Mouse (Mus musculus): ENCODE results near the gene Tmem100.
A peak's percentile ranks its signal among the peaks of the same experiment; 100 is the strongest.

Gene Tmem100

GRCm38 (mm10) chr11:90057070-90057469, 26.9 kb downstream of the Tmem100 start:
- DNase-seq (ENCODE audit: low read depth, low spot score): peak; percentile 25

GRCm38 (mm10) chr11:90059241-90059640, 29.1 kb downstream of the Tmem100 start:
- no peak for DNase-seq (ENCODE audit: low read depth, low spot score)

GRCm38 (mm10) chr11:90062657-90063056, 32.5 kb downstream of the Tmem100 start:
- DNase-seq (ENCODE audit: low read depth, low spot score): peak; percentile 24

GRCm38 (mm10) chr11:90066405-90067250, 36.5 kb downstream of the Tmem100 start:
- peak; percentile 13 for DNase-seq (ENCODE audit: low read depth, low spot score)

GRCm38 (mm10) chr11:90071747-90072146, 41.6 kb downstream of the Tmem100 start:
- DNase-seq (ENCODE audit: low read depth, low spot score): peak; percentile 19

- no peak for DNase-seq (ENCODE audit: low read depth, low spot score)
Measured at GRCm38 (mm10) chr11:90073201-90073600, 43.1 kb downstream of the Tmem100 start.

GRCm38 (mm10) chr11:90076666-90077065, 46.5 kb downstream of the Tmem100 start:
- DNase-seq (ENCODE audit: low read depth, low spot score): no peak

- peak; percentile 61 for DNase-seq (ENCODE audit: low read depth, low spot score)
Measured at GRCm38 (mm10) chr11:90080678-90081267, 50.6 kb downstream of the Tmem100 start.

GRCm38 (mm10) chr11:90081820-90082596, 51.9 kb downstream of the Tmem100 start:
- no peak for DNase-seq (ENCODE audit: low read depth, low spot score)

GRCm38 (mm10) chr11:90083042-90083441, 52.9 kb downstream of the Tmem100 start:
- peak; percentile 68 for DNase-seq (ENCODE audit: low read depth, low spot score)

GRCm38 (mm10) chr11:90084166-90084565, 54.0 kb downstream of the Tmem100 start:
- DNase-seq (ENCODE audit: low read depth, low spot score): no peak

Data from brain, adult 2 months (tissue).